Mouse (Mus musculus): ENCODE results near the gene Fads6. TPM values are rescaled to one million over a fixed set of nuclear protein-coding genes. Genes with fewer than 3 reads are reported as not detected.

Fads6 gene
- polyA plus RNA-seq, 1 experiment from 2014 or later = 0.55 TPM

- H3K9me3 ChIP-seq (replicated peaks) = no peaks in the 10 kb centered on the region
- no peaks in the 10 kb centered on the region for H3K36me3 ChIP-seq
- peak overlapping the region; percentile 0 for H3K9ac ChIP-seq
- WGBS = 54% methylated on average over 21 of the region's 21 CpGs
- H3K4me1 ChIP-seq = peaks cover 17% of the 10 kb centered on the region
- peak overlapping the region; percentile 40 for H3K4me3 ChIP-seq (replicated peaks)
- ATAC-seq (replicated peaks; ENCODE audit: low FRiP score) = no peak; the same call in 1 of the 2 replicates
- peak overlapping the region; percentile 68 for H3K4me2 ChIP-seq
- H3K27ac ChIP-seq = no peak overlapping the region
- peaks cover 45% of the 10 kb centered on the region for H3K27me3 ChIP-seq
Measured at GRCm38 (mm10) chr11:115296471-115297210, 822 bp downstream of the Fads6 start.

GRCm38 (mm10) chr11:115295939-115296338 is 1.5 kb downstream of the Fads6 start:
- ATAC-seq (replicated peaks; ENCODE audit: low FRiP score) = no peak
- Histone ChIP-seq H3K36me3 (no peaks in the 10 kb centered on the region), H3K4me2 (no peak overlapping the region), H3K9ac (no peak overlapping the region), H3K9me3 (replicated peaks) (no peaks in the 10 kb centered on the region), H3K4me3 (replicated peaks) (no peak overlapping the region), H3K27ac (no peak overlapping the region), H3K27me3 (peaks cover 45% of the 10 kb centered on the region), H3K4me1 (peaks cover 18% of the 10 kb centered on the region)
- 82% methylated on average over 11 of the region's 11 CpGs for WGBS

- 64% methylated on average over 14 of the region's 14 CpGs for WGBS
- no peak for ATAC-seq (replicated peaks; ENCODE audit: low FRiP score)
Measured at GRCm38 (mm10) chr11:115292631-115293375, 4.7 kb downstream of the Fads6 start.

GRCm38 (mm10) chr11:115291503-115291902 is 6.0 kb downstream of the Fads6 start:
- no peaks in the 10 kb centered on the region for H3K9me3 ChIP-seq (replicated peaks)
- no peaks in the 10 kb centered on the region for H3K36me3 ChIP-seq
- H3K9ac ChIP-seq = no peak overlapping the region
- H3K4me1 ChIP-seq = peaks cover 15% of the 10 kb centered on the region
- no peak overlapping the region for H3K27ac ChIP-seq
- peaks cover 11% of the 10 kb centered on the region for H3K27me3 ChIP-seq
- no peak for ATAC-seq (replicated peaks; ENCODE audit: low FRiP score)
- no peak overlapping the region for H3K4me3 ChIP-seq (replicated peaks)
- H3K4me2 ChIP-seq = no peak overlapping the region
- WGBS = 71% methylated on average over 10 of the region's 10 CpGs

More at GRCm38 (mm10) chr11:115292631-115293375, 4.7 kb downstream of the Fads6 start:
- Histone ChIP-seq H3K27me3 (peaks cover 24% of the 10 kb centered on the region), H3K4me3 (replicated peaks) (no peak overlapping the region), H3K9me3 (replicated peaks) (no peaks in the 10 kb centered on the region), H3K36me3 (no peaks in the 10 kb centered on the region), H3K4me1 (peaks cover 27% of the 10 kb centered on the region), H3K4me2 (no peak overlapping the region), H3K9ac (no peak overlapping the region), H3K27ac (no peak overlapping the region)

- ATAC-seq (replicated peaks; ENCODE audit: low FRiP score) = no peak; the same call in 1 of the 2 replicates
- no peak overlapping the region for H3K4me3 ChIP-seq (replicated peaks)
- WGBS = 47% methylated on average over 6 of the region's 6 CpGs
Measured at GRCm38 (mm10) chr11:115290919-115291318, 6.5 kb downstream of the Fads6 start.

GRCm38 (mm10) chr11:115290314-115290713 is 7.1 kb downstream of the Fads6 start:
- Histone ChIP-seq H3K4me1 (peaks cover 17% of the 10 kb centered on the region), H3K36me3 (no peaks in the 10 kb centered on the region), H3K4me3 (replicated peaks) (no peak overlapping the region), H3K27me3 (0 out of 2 replicates have a peak, but pooled peaks cover 3% of the 10 kb centered on the region), H3K4me2 (no peak overlapping the region), H3K9me3 (replicated peaks) (no peaks in the 10 kb centered on the region), H3K9ac (no peak overlapping the region), H3K27ac (0 out of 2 replicates have a peak overlapping the region, but pooled peaks have one; percentile 23)
- ATAC-seq (replicated peaks; ENCODE audit: low FRiP score) = no peak
- 82% methylated on average over 1 of the region's 1 CpGs for WGBS

More at GRCm38 (mm10) chr11:115290919-115291318, 6.5 kb downstream of the Fads6 start:
- Histone ChIP-seq H3K4me2 (no peak overlapping the region), H3K4me1 (peaks cover 15% of the 10 kb centered on the region), H3K36me3 (no peaks in the 10 kb centered on the region), H3K27ac (0 out of 2 replicates have a peak overlapping the region, but pooled peaks have one; percentile 23), H3K27me3 (peaks cover 6% of the 10 kb centered on the region; the same call in 1 of the 2 replicates), H3K9ac (no peak overlapping the region), H3K9me3 (replicated peaks) (no peaks in the 10 kb centered on the region)

GRCm38 (mm10) chr11:115289885-115290284 is 7.6 kb downstream of the Fads6 start:
- H3K36me3 ChIP-seq = no peaks in the 10 kb centered on the region
- no peak overlapping the region for H3K27ac ChIP-seq
- peaks cover 17% of the 10 kb centered on the region for H3K4me1 ChIP-seq
- no peak for ATAC-seq (replicated peaks; ENCODE audit: low FRiP score)
- WGBS = 66% methylated on average over 8 of the region's 8 CpGs
- no peak overlapping the region for H3K4me2 ChIP-seq
- H3K27me3 ChIP-seq = 0 out of 2 replicates have a peak, but pooled peaks cover 3% of the 10 kb centered on the region
- H3K9ac ChIP-seq = no peak overlapping the region
- H3K4me3 ChIP-seq (replicated peaks) = no peak overlapping the region
- H3K9me3 ChIP-seq (replicated peaks) = no peaks in the 10 kb centered on the region

GRCm38 (mm10) chr11:115288305-115288704 is 9.2 kb downstream of the Fads6 start:
- no peak overlapping the region for H3K4me2 ChIP-seq
- no peak for ATAC-seq (replicated peaks; ENCODE audit: low FRiP score)
- no peak overlapping the region for H3K9ac ChIP-seq
- WGBS = 71% methylated on average over 2 of the region's 2 CpGs
- H3K36me3 ChIP-seq = no peaks in the 10 kb centered on the region
- no peak overlapping the region for H3K4me3 ChIP-seq (replicated peaks)
- 0 out of 2 replicates have a peak, but pooled peaks cover 3% of the 10 kb centered on the region for H3K27me3 ChIP-seq
- H3K9me3 ChIP-seq (replicated peaks) = no peaks in the 10 kb centered on the region
- H3K27ac ChIP-seq = no peak overlapping the region
- peaks cover 17% of the 10 kb centered on the region for H3K4me1 ChIP-seq

GRCm38 (mm10) chr11:115287386-115287785 is 10.1 kb downstream of the Fads6 start:
- H3K9ac ChIP-seq = no peak overlapping the region
- H3K9me3 ChIP-seq (replicated peaks) = no peaks in the 10 kb centered on the region
- H3K36me3 ChIP-seq = no peaks in the 10 kb centered on the region
- H3K4me3 ChIP-seq (replicated peaks) = no peak overlapping the region
- no peak overlapping the region for H3K4me2 ChIP-seq
- WGBS = 89% methylated on average over 5 of the region's 5 CpGs
- H3K4me1 ChIP-seq = peaks cover 17% of the 10 kb centered on the region
- H3K27ac ChIP-seq = no peak overlapping the region
- 0 out of 2 replicates have a peak, but pooled peaks cover 3% of the 10 kb centered on the region for H3K27me3 ChIP-seq
- no peak for ATAC-seq (replicated peaks; ENCODE audit: low FRiP score)

- no peak overlapping the region for H3K4me2 ChIP-seq
- H3K27ac ChIP-seq = no peak overlapping the region
- H3K9me3 ChIP-seq (replicated peaks) = no peaks in the 10 kb centered on the region
- ATAC-seq (replicated peaks; ENCODE audit: low FRiP score) = no peak
- H3K4me1 ChIP-seq = peaks cover 14% of the 10 kb centered on the region
- no peak overlapping the region for H3K9ac ChIP-seq
- 0 out of 2 replicates have a peak, but pooled peaks cover 3% of the 10 kb centered on the region for H3K27me3 ChIP-seq
- WGBS = 75% methylated on average over 19 of the region's 19 CpGs
- H3K36me3 ChIP-seq = no peaks in the 10 kb centered on the region
- H3K4me3 ChIP-seq (replicated peaks) = no peak overlapping the region
Measured at GRCm38 (mm10) chr11:115286201-115286993, 11.1 kb downstream of the Fads6 start.

GRCm38 (mm10) chr11:115285282-115285681 is 12.2 kb downstream of the Fads6 start:
- Histone ChIP-seq H3K27ac (no peak overlapping the region), H3K4me3 (replicated peaks) (no peak overlapping the region), H3K9ac (no peak overlapping the region), H3K27me3 (0 out of 2 replicates have a peak, but pooled peaks cover 3% of the 10 kb centered on the region), H3K36me3 (no peaks in the 10 kb centered on the region), H3K4me1 (peaks cover 7% of the 10 kb centered on the region), H3K9me3 (replicated peaks) (no peaks in the 10 kb centered on the region), H3K4me2 (no peak overlapping the region)
- ATAC-seq (replicated peaks; ENCODE audit: low FRiP score) = no peak
- WGBS = 64% methylated on average over 4 of the region's 4 CpGs
